Mouse (Mus musculus) bone marrow, adult 2 months (tissue): Measurements from ENCODE around the gene Tex37.

Experiments used
- CTCF ChIP-seq: fragments of 200-500 bp; IDR thresholded peaks from 2 replicates; pipeline ENCODE4 v1.5.1; 2011; ENCODE audit warnings: low read length, control low read depth; ENCODE audit not compliant: control insufficient read depth, insufficient read depth
- POLR2A ChIP-seq: fragments of 200-500 bp; IDR thresholded peaks from 2 replicates; pipeline ENCODE4 v1.6.1; 2011; ENCODE audit warnings: low read depth, mild to moderate bottlenecking, control low read depth, low read length, borderline replicate concordance; ENCODE audit not compliant: control insufficient read depth

DNA sequence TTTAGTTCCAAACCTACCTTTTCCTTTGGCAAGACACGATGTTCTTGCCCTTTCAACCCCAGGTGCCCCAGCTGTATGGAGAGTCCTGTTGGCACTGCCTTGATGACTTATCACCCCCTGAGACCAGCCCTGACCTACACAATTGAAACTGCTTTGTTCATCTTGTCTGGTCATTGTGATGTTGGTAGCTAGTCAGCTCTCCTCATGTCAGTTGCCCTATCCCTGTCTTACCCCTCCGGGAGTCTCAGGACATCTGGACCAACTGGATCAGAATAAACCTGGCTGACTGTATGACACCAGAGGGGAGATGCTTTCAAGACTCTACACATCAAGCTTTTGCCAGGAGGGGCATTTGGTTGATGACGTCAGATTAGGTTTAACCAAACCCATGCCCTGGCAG lies at the start of gene Tex37:
- TF ChIP-seq POLR2A (no peak), CTCF (no peak)
